Mouse (Mus musculus): ENCODE measurements around the gene Heatr6. TPM values are rescaled to one million over a fixed set of nuclear protein-coding genes. Genes with fewer than 3 reads are reported as not detected.

Gene Heatr6
- polyA plus RNA-seq, 1 experiment = 35.0 TPM

DNA sequence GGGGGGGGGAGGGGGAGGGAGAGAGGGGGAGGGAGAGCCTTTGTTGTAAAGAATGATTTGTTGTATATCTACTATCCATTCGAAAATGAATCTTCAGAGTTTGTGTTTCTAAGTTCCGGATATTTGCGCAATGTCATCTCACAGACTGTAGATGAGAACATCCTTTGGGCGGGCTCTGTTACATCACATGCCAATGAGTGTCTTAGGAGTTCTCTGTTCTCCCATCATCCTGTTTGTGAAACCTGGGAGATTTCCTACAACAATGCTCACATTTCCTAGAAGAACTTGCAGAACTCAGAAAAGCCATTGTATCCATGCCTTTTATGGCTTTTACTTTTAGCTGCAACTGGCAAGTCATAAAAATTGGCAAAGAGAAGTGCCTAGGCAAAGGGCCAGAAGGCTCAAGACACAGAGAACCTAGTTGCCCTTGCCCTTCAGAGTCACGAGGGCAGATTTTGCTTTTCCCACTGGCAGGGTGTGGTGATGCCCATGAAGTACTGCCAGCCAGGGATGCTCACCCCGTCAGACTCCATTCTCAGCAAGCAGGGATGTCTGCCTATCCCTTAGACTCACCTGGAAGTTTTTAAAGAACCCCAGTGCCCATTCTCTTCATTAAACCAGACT is 36.3 kb upstream of the Heatr6 start:
- no peaks in the 10 kb centered on the region for H3K36me3 ChIP-seq (ENCODE audit: control insufficient read depth, insufficient read depth, low read length)
- no peak for TF ChIP-seq CTCF (IDR thresholded peaks at IDR 0.05; ENCODE audit: borderline replicate concordance, control insufficient read depth, extremely low read depth, insufficient read depth, low read length, poor library complexity)
- no peak for TF ChIP-seq POLR2A (IDR thresholded peaks at IDR 0.05; ENCODE audit: control insufficient read depth, extremely low read depth, insufficient read depth, low read length, poor library complexity)
- H3K27me3 ChIP-seq (ENCODE audit: control insufficient read depth, insufficient read depth, low read length) = no peaks in the 10 kb centered on the region
- no peak overlapping the region for H3K27ac ChIP-seq (ENCODE audit: control insufficient read depth, insufficient read depth, low read length)
- 89% methylated on average over 6 of the region's 6 CpGs for WGBS
- DNase-seq = no peak
- no peak overlapping the region for H3K4me3 ChIP-seq (ENCODE audit: control insufficient read depth, insufficient read depth, low read length)
- no peaks in the 10 kb centered on the region for H3K4me1 ChIP-seq (replicated peaks; ENCODE audit: control insufficient read depth, insufficient read depth, low read length)

- no peak overlapping the region for H3K27ac ChIP-seq (ENCODE audit: control insufficient read depth, insufficient read depth, low read length)
- DNase-seq = no peak
- no peak overlapping the region for H3K4me3 ChIP-seq (ENCODE audit: control insufficient read depth, insufficient read depth, low read length)
- H3K27me3 ChIP-seq (ENCODE audit: control insufficient read depth, insufficient read depth, low read length) = no peaks in the 10 kb centered on the region
- H3K4me1 ChIP-seq (replicated peaks; ENCODE audit: control insufficient read depth, insufficient read depth, low read length) = no peaks in the 10 kb centered on the region
- TF ChIP-seq POLR2A (IDR thresholded peaks at IDR 0.05; ENCODE audit: control insufficient read depth, extremely low read depth, insufficient read depth, low read length, poor library complexity) (no peak), CTCF (IDR thresholded peaks at IDR 0.05; ENCODE audit: borderline replicate concordance, control insufficient read depth, extremely low read depth, insufficient read depth, low read length, poor library complexity) (no peak)
- no peaks in the 10 kb centered on the region for H3K36me3 ChIP-seq (ENCODE audit: control insufficient read depth, insufficient read depth, low read length)
These were observed 32.7 kb upstream of the Heatr6 start for GRCm38 (mm10) chr11:83720766-83721165.

DNA sequence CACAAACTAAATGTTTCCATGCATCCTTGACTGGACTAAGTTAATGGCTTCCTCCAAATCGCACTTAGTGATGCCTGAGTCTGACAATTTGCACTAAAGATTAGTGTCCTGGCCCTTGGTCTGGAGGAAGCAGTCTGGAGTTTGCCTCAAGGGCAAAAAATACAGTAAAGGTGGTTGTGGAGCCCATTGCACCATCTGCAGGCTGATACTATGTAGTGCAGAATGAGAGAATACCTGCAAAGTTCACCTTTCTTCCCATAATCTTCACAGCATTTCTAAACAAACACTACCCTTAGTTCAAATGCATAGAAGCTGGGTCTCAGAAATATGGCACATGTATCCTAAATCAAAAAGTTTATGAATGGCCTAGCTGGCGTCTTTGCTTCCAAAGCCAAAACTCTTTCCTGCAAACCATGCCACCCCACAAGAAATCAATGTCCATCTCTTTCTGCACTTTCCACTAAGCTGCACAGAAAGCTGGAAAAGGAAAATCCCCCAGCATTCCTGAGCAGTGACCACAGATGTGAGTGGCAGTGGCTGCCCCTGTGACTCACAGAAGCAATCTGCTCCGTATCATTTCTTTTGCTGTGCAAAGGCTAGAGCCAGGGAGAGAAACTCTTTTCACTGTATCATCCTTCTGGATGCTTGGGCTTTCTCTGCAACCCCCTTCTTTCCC is 24.6 kb upstream of the Heatr6 start:
- Histone ChIP-seq H3K27ac (ENCODE audit: control insufficient read depth, insufficient read depth, low read length) (no peak overlapping the region), H3K4me3 (ENCODE audit: control insufficient read depth, insufficient read depth, low read length) (no peak overlapping the region), H3K4me1 (replicated peaks; ENCODE audit: control insufficient read depth, insufficient read depth, low read length) (no peaks in the 10 kb centered on the region), H3K36me3 (ENCODE audit: control insufficient read depth, insufficient read depth, low read length) (no peaks in the 10 kb centered on the region), H3K27me3 (ENCODE audit: control insufficient read depth, insufficient read depth, low read length) (no peaks in the 10 kb centered on the region)
- TF ChIP-seq POLR2A (IDR thresholded peaks at IDR 0.05; ENCODE audit: control insufficient read depth, extremely low read depth, insufficient read depth, low read length, poor library complexity) (no peak), CTCF (IDR thresholded peaks at IDR 0.05; ENCODE audit: borderline replicate concordance, control insufficient read depth, extremely low read depth, insufficient read depth, low read length, poor library complexity) (no peak)
- WGBS = 61% methylated on average over 3 of the region's 3 CpGs
- DNase-seq = peak; percentile 6

DNA sequence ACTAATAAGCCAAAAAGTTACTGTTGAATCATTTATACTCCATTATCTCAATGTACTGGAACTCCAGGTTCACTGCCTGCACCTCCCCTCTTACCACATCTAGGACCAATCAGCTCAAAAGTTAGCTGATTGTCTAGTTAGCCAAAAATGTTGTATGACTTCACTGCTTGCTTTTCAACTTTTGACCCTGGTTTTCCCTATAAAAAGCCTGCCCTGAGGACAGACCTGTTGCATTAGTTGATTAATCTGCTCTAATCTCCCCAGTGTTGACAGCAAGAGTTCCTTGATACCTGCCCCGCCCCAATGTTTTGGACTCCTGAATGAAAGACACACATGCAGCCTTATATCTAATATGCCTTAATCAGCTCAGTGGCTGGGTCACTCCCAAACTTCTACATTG is 22.4 kb upstream of the Heatr6 start:
- H3K27me3 ChIP-seq (ENCODE audit: control insufficient read depth, insufficient read depth, low read length) = no peaks in the 10 kb centered on the region
- H3K36me3 ChIP-seq (ENCODE audit: control insufficient read depth, insufficient read depth, low read length) = no peaks in the 10 kb centered on the region
- DNase-seq = no peak
- no peak for TF ChIP-seq POLR2A (IDR thresholded peaks at IDR 0.05; ENCODE audit: control insufficient read depth, extremely low read depth, insufficient read depth, low read length, poor library complexity)
- TF ChIP-seq CTCF (IDR thresholded peaks at IDR 0.05; ENCODE audit: borderline replicate concordance, control insufficient read depth, extremely low read depth, insufficient read depth, low read length, poor library complexity) = no peak
- H3K4me3 ChIP-seq (ENCODE audit: control insufficient read depth, insufficient read depth, low read length) = no peak overlapping the region
- 97% methylated on average over 1 of the region's 1 CpGs for WGBS
- no peak overlapping the region for H3K27ac ChIP-seq (ENCODE audit: control insufficient read depth, insufficient read depth, low read length)
- no peaks in the 10 kb centered on the region for H3K4me1 ChIP-seq (replicated peaks; ENCODE audit: control insufficient read depth, insufficient read depth, low read length)

DNA sequence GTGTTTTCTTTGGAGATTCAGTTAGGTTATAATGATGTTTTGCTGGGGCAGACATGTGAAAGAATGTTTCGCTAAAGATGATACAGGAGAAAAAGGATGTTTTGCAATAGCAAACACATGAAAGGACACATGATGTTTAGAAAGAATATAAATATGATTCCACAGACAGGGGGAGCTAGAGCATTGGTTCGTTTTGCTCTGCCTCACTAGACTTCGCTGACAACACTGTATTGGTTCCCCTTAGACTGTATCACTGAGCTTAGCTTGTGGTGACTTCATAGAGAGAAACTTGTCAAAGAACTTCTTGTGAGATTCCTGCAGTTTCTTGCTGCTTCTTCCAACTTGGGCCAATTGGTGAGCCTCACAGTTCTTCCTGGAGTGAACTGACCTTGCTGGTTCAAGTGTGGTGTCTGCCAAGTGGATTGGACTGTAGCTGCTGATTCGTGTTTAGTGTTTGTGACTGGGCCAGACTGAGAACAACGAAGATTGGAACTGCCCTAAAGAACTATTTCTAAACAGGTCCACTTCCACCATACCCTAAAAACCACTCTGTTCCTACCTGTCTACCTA is 20.3 kb upstream of the Heatr6 start:
- Histone ChIP-seq H3K27me3 (ENCODE audit: control insufficient read depth, insufficient read depth, low read length) (no peaks in the 10 kb centered on the region), H3K4me3 (ENCODE audit: control insufficient read depth, insufficient read depth, low read length) (no peak overlapping the region), H3K4me1 (replicated peaks; ENCODE audit: control insufficient read depth, insufficient read depth, low read length) (no peaks in the 10 kb centered on the region), H3K36me3 (ENCODE audit: control insufficient read depth, insufficient read depth, low read length) (no peaks in the 10 kb centered on the region), H3K27ac (ENCODE audit: control insufficient read depth, insufficient read depth, low read length) (no peak overlapping the region)
- WGBS = 87% methylated on average over 5 of the region's 5 CpGs
- TF ChIP-seq POLR2A (IDR thresholded peaks at IDR 0.05; ENCODE audit: control insufficient read depth, extremely low read depth, insufficient read depth, low read length, poor library complexity) (no peak), CTCF (IDR thresholded peaks at IDR 0.05; ENCODE audit: borderline replicate concordance, control insufficient read depth, extremely low read depth, insufficient read depth, low read length, poor library complexity) (no peak)
- DNase-seq = no peak

GRCm38 (mm10) chr11:83734215-83734614 is 19.3 kb upstream of the Heatr6 start:
- TF ChIP-seq POLR2A (IDR thresholded peaks at IDR 0.05; ENCODE audit: control insufficient read depth, extremely low read depth, insufficient read depth, low read length, poor library complexity) = no peak
- no peak for TF ChIP-seq CTCF (IDR thresholded peaks at IDR 0.05; ENCODE audit: borderline replicate concordance, control insufficient read depth, extremely low read depth, insufficient read depth, low read length, poor library complexity)
- Histone ChIP-seq H3K4me1 (replicated peaks; ENCODE audit: control insufficient read depth, insufficient read depth, low read length) (no peaks in the 10 kb centered on the region), H3K36me3 (ENCODE audit: control insufficient read depth, insufficient read depth, low read length) (no peaks in the 10 kb centered on the region), H3K27me3 (ENCODE audit: control insufficient read depth, insufficient read depth, low read length) (no peaks in the 10 kb centered on the region), H3K4me3 (ENCODE audit: control insufficient read depth, insufficient read depth, low read length) (no peak overlapping the region), H3K27ac (ENCODE audit: control insufficient read depth, insufficient read depth, low read length) (no peak overlapping the region)
- WGBS = 40% methylated on average over 1 of the region's 1 CpGs
- DNase-seq = no peak
